Mouse (Mus musculus) mesoderm, embryonic 11.5 days (tissue): ENCODE data around the gene Atpif1.
"Not testable (repeated sequence)": the region's sequence is repeated elsewhere in the genome, so short reads cannot be mapped to it uniquely, and the experiment has no call there.

Source experiments
- DNase-seq: peaks from one replicate; pipeline ENCODE4 v3.0.0-alpha.2; 2012; ENCODE audit warnings: low read depth, low spot score

The Atpif1 gene

GRCm38 (mm10) chr4:132492178-132493060 is 41.0 kb downstream of the Atpif1 start:
- no peak for DNase-seq

GRCm38 (mm10) chr4:132491748-132492147 is 41.7 kb downstream of the Atpif1 start:
- no peak for DNase-seq

GRCm38 (mm10) chr4:132491057-132491456 is 42.4 kb downstream of the Atpif1 start:
- no peak for DNase-seq

- DNase-seq = no peak
These were observed 43.0 kb downstream of the Atpif1 start for GRCm38 (mm10) chr4:132490273-132491010.

- DNase-seq = no peak
These were observed 44.5 kb downstream of the Atpif1 start for GRCm38 (mm10) chr4:132488976-132489375.

GRCm38 (mm10) chr4:132488521-132488920 is 44.9 kb downstream of the Atpif1 start:
- no peak for DNase-seq

- DNase-seq = no peak
These were observed 48.6 kb downstream of the Atpif1 start for GRCm38 (mm10) chr4:132484820-132485219.

GRCm38 (mm10) chr4:132484231-132484630 is 49.2 kb downstream of the Atpif1 start:
- no peak for DNase-seq

- no peak for DNase-seq
These were observed 50.4 kb downstream of the Atpif1 start for GRCm38 (mm10) chr4:132482956-132483608.

GRCm38 (mm10) chr4:132482104-132482503 is 51.4 kb downstream of the Atpif1 start:
- DNase-seq = not testable (repeated sequence)
